Mouse (Mus musculus) testis, postnatal 10 days (tissue): Measurements from ENCODE around the gene Rubcn.

Experiments
- DNase-seq: peaks from one replicate; pipeline ENCODE4 v3.0.0; 2021; ENCODE audit warnings: low spot score

Rubcn gene

DNA sequence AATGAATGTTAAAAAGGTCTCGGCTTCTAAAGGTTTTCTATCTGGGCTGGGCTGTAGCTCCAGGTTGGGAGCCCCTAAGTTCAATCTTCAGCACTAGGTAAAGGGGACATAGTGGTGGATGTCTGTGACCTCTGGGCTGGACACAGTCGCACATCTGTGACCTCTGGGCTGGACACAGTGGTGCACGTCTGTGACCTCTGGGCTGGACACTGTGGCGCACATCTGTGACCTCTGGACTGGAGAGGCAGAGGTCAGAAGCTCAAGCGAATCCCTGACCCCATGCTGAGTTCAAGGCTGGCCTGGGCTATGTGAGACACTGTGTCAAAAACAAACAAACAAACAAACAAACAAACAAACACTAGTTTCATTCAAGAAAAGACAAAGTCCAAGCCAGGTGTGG lies 7.3 kb downstream of the Rubcn start:
- DNase-seq: no peak

DNA sequence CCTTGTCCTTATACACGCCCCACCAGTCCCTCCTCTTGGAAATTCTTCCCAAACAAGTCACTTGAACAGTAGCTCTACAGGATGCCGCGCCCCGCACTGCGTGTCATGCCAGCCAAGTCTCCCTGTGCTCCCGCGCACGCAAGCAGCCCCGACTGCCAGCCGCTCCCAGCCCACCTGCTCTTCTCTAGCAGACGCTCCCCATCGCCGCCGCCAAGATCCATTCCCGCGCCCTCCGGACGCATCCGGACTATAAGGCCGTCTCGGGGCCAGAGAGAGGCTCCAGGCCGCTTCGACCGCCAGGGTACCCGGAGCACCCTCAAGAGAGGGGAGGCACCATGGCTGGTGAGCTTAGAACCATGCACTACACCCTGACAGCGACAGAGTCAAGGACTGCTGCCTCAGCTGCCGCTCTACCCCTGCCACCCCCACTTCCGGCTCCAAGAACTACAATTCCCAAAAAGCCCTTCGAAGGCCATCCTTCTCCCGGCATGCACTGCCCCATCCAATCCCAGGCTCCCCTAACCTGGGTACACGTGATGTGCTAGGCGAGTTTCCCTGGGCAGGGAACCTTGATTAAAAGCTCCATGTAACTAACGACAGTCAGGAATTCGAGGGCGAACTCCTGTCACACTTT lies 9.5 kb downstream of the Rubcn start:
- peak; percentile 87 for DNase-seq

- DNase-seq: no peak
These were observed 10.9 kb downstream of the Rubcn start for GRCm38 (mm10) chr16:32866713-32867112.

DNA sequence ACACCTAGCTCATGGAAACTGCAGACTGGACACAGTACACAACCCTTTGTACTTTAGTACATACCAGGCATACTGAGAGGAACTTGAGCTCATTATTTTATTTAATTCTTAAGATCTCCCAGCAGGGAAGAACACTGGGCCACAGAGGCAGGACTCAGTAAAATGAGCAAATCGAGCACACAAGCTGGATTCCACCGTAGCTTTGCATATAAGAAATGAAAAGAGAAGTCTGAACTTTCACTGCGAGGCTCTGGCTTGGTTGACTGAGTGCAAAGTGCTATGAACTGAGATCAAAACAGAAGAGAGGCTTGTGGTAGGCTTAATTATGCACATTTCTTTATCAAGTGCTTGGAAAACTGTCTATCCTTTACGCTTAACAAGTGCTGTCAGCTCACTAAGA lies 12.2 kb downstream of the Rubcn start:
- DNase-seq: no peak

- no peak for DNase-seq
These were observed 15.7 kb downstream of the Rubcn start for GRCm38 (mm10) chr16:32861813-32862385.

DNA sequence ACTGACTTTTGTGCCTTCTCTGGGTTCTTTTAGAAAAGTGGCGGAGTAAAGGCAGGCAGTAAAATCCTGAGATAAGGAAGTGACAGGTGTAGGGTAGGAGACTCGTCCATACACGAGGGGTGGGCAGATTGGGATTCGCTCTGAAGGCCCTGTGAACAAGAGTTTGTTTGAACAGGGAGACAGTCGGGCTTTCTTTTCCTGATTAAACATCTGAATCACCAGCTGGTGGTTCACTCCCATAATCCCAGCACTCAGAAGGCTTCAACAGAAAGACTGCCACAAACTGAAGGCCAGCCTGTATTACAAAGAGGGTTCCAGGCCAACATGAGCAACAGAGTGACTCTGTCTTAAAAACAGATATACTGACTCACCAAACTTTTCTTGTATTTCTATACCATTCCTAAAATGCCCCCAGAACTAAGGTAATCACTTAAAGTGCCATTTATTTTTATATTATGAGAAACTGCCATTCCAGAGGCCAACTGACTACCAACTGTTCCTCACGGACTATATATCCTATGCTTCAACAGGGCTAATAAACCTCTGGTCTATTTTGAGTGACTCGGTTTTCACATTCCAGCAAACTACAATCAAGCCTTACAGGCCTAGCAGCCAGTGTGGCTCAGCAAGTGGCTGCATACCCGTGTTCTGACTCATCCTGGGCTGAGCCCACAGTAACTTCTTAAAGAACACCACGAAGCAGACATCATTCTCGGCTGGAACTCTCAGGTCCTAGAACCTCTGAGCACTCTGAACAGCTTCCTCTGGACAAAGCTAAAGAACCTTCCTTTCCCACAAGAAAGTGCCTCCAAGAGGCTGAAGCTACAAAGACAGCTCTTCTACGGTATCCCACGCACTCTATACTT lies 18.6 kb downstream of the Rubcn start:
- no peak for DNase-seq

DNA sequence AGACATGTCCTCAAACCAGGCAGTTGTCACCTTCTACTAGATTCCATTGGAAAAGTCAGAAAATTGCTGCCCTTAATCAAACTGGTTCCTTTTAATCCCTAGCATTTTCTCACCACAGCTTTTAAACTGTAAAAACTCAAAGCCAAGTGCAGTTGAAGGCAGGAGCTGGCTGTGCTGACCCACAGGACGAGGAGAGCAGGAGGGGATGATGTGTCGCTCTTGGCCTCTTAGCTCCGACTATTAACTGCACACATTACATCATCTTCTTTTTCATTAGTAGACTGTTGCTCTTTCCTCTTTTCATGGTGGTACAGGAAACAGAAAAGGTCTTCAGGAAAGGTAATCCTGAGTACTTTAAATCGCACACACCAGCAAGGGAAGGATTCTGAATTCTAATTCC lies 19.2 kb downstream of the Rubcn start:
- no peak for DNase-seq

- no peak for DNase-seq
These were observed 20.8 kb downstream of the Rubcn start for GRCm38 (mm10) chr16:32856751-32857150.

GRCm38 (mm10) chr16:32854050-32854571 lies 23.5 kb downstream of the Rubcn start:
- no peak for DNase-seq

DNA sequence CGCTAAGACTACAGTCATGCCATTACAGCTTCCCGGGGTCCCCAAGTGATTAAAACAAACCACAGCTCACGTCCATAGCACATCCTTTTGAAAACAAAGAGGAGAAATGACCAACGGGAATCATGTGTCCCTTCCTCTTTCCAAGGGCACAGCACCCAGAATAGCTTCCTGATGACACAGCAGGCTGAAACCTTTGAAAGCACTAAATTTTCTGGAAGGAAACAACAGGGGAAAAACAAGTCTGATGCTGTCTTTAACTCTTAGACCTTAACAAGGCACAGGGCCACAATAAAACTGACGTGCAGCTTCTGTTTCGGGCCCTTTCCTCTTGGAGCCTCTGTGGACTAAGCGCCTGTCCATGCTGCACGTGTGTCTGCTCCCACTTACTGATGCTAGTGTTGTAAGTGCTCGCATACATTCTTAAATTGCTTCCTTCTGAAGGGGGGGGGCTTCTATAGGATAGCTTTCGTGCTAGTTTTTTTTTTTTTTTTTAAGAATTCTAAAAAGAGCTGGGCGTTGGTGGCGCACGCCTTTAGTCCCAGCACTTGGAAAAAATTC lies 24.0 kb downstream of the Rubcn start:
- no peak for DNase-seq

DNA sequence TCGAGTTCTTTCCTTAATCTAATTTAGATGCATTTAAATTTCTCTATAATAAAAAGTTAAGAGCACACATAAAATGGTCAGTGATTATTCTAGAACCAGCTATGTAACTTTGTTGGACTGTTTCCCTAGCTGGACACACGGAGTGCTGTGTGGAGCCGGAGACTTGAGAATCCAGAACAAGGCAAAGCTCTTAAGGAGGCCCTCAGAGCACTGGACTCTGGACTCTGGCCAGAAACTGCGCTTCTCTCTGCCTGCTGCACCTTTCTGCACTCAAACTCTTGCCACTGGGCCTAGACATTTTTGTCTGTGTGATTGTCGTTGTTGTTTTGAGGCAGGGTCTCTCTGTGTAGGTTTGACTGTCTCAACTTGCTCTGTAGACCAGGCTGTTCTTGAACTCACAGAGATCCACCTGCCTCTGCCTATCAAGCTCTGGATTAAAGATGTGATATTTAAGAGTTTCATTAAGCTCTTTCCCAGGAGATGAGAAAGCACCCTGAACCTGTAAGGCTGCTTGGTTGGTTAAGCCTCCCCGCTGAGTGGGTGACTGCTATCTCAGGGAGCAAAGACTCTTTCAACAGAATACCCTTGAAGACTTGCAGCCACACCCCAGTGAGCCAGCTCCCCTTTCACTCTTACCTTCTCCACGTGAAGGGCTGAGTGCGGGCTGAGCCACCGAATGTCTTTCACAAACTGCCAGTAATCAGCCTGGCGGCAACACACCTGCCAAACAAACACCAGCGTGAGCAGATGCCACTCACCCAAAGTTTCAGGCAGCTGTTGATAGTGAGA lies 28.3 kb downstream of the Rubcn start:
- no peak for DNase-seq

DNA sequence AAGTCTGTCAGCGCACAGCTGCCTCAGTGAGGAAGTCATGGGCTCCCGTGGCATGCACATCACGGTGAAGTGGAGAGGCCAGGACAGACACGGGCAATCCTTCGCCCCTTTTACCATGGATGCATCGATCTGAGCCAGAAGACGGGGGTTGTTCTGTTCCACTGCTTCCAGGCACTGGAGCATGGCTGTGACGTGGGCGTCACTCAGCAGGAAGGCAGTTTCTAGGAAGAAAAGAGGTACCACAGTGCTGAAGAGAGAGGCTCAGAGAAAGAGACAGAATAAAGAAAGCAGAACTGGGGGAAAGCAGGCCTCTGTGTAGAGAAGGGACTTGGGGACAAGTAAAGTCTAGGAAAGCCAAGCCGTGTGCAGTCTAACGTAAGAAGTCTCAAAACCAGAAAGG lies 30.5 kb downstream of the Rubcn start:
- no peak for DNase-seq

GRCm38 (mm10) chr16:32831501-32831900 lies 46.1 kb downstream of the Rubcn start:
- DNase-seq: no peak

GRCm38 (mm10) chr16:32829104-32829503 lies 48.5 kb downstream of the Rubcn start:
- no peak for DNase-seq

DNA sequence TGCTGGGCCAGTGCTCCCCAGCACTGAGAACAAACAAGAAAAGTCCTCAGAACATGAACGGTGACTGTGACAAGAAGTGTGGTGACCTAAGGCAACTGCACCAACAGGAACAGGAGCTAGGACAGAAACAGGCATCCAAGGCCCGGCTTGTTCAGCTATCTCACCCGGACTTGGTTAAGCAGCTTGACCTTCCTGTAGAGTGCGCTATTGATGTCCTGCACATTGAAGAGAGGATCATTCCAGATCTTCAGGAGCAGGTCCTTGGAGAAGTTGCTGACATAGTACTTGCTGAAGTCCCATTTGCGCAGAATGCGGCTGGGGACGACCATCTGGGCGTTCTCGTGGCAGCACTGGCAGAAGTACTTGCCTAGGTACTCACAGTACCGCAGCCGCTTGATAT lies 51.0 kb downstream of the Rubcn start:
- DNase-seq: no peak

- DNase-seq: no peak
These were observed 52.2 kb downstream of the Rubcn start for GRCm38 (mm10) chr16:32825380-32825779.

- no peak for DNase-seq
These were observed 53.5 kb downstream of the Rubcn start for GRCm38 (mm10) chr16:32824061-32824460.

GRCm38 (mm10) chr16:32823487-32823886 lies 54.1 kb downstream of the Rubcn start:
- no peak for DNase-seq

GRCm38 (mm10) chr16:32822881-32823280 lies 54.7 kb downstream of the Rubcn start:
- DNase-seq: no peak

GRCm38 (mm10) chr16:32822450-32822827 lies 55.1 kb downstream of the Rubcn start:
- no peak for DNase-seq

GRCm38 (mm10) chr16:32821772-32822449 lies 55.7 kb downstream of the Rubcn start:
- DNase-seq: no peak
